Mouse (Mus musculus): ENCODE measurements around the gene Gstm1.
A peak's percentile ranks its signal among the peaks of the same experiment; 100 is the strongest.
"Not testable (repeated sequence)": the region's sequence is repeated elsewhere in the genome, so short reads cannot be mapped to it uniquely, and the experiment has no call there.

Gstm1 gene

DNA sequence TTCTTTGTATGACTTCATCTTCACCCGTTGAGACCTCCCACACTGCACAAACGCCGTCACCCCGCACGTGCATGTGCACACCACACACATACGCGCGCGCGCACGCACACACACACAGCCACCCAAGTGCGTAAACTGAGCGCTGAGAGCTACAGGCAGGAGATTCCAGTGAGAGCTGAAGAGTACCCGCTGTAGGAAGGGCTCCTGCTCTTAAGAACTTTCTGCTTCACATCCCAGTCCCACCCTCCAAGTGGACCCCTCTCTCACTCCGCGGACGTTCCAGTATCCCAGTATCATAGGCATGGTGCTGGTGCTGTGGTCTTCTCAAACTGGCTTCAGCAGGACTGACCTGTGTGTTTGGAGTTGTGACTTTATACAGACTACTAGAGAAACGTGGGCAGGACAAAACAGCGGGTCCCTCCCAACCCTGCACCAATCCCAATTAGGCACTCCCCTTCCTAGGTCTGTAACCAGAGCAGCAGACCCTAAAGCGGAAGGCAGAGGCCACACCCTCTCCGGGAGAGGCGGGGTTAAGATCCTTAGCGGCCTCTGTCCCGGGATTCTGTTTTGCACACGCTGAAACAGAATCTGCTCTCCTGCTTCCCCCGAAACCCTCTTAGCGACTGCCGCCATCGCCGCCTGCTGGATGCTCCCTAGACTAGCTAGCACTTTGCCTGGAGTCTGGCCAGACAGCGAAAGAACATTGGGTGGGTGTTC lies at the start of gene Gstm1:
Gene Gstm1 (minus strand): TSS at position 501 of the 717 bp plus-strand sequence.
- DNase-seq, result peak; percentile 97

DNA sequence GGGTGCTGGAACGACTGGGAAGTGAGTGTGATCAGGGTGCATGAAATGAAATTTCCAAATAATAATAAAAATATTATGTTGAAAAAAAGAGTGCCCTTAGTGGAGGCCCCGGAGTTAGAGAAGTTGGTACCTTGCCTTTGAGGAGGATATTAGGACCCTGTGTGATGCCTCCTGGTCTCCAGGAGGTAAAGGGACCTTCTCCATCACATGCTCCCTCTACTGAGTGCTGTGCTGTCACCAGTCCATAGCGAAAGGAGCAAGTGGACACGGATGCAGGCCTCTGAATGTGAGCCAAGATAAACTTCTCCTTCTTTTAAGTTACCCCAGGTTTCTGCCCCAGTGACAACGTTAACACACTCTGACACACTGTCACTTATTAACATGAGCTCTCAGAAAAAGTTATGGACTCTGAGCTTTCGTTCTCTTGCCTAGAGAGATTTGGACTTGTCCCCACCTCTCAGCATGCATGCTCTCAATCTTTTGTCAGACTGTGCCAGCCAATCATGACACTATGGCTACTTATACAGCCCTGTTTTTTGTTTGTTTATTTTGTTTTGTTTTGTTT lies 49.7 kb upstream of the Gstm1 start:
- no peak for DNase-seq

DNA sequence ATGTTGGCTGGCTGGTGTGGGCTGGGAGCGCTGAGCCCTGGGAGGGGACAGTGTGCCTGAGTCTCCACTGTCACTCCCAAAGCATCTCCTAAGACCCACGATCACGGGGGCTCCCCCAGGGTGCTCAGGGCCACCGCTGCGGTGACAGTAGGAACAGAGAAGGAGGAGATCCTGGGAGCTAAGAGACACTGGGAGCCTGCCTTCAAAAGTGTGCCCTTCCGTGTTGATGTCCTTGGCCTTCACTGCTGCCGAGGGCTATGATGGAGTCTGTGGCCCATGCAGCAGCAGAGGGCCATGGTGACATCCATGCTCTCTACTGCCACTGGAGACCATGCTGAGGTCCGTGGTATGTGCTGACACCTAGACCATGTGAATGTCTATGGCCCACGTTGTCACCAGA lies 47.8 kb upstream of the Gstm1 start:
- DNase-seq, result no peak

DNA sequence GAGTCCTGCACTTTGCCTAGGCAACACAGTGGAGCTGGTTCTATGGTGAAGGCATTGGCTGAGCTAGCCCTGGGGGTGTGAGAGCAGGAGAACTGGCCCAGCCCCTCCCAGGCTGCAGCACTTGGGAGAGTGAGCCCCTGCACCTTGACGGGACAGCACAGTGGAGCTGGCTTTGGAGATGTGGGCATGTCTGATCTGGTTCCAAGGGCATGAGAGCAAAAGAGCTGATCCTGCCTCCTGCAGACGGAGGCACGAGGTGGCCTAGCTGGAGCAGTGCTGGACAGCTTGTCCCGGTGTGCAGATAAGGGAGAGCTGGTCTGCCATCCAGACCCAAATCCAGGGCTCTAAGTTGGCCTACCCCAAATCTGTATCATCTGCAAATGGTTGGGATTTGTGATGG lies 46.9 kb upstream of the Gstm1 start:
- no peak for DNase-seq

DNA sequence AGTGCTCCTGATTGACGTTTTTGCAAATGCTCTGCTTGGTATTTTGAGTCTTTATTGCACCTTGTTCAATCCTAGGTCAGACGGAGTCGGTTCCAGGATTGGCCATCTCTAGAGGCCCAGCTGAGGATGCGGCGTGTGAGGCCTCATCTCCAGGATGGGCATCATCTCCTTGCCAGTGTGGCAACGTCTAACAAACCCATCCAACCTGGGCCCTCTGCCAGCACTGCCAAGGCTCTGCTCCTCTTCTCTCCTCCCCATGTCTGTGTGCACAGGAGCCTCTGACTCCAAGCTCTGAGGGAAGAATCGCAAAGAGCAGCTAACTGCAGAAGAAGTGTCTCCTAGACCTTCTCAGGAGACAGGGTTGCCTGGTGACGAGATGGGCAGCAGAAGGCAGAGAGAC lies 44.9 kb upstream of the Gstm1 start:
- no peak for DNase-seq

DNA sequence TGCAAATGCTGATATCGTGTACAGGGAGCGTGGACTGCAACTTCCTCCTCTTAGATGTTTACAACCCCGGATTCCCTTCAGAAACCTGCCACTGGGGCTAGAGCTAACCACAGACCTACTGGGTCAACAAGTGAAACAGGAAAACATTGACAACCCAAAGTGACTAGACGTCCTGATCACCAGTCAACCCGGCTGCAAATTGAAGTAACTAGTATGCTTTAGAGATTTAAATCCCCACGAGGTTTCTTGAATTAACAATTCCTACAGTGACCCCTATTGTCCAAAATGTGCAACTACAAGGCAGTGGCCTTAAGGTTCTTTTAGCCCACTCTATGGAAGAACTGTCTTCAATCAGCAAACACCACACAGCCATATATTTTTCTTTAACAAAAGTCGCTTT lies 43.6 kb upstream of the Gstm1 start:
- peak; percentile 87 for DNase-seq

GRCm38 (mm10) chr3:108050493-108050892 lies 32.7 kb upstream of the Gstm1 start:
- no peak for DNase-seq

DNA sequence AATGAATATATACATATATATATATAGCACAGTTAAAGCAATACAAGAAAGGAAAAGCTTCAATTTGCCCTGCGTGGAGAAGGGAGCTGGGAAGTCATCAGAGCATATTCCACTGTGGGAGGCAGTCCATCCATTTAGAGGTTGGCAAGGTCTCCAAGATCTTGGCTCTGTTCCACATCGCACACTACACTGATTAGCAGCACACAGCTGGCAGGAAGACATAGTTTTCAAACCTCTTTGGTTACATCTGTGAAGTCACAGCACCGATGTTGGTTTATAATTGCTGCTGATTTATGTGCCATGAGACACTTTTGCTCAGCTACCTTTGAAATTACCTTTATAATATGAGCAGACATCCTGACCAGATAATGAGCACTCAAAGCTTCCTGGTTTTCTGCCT lies 30.5 kb upstream of the Gstm1 start:
- no peak for DNase-seq

DNA sequence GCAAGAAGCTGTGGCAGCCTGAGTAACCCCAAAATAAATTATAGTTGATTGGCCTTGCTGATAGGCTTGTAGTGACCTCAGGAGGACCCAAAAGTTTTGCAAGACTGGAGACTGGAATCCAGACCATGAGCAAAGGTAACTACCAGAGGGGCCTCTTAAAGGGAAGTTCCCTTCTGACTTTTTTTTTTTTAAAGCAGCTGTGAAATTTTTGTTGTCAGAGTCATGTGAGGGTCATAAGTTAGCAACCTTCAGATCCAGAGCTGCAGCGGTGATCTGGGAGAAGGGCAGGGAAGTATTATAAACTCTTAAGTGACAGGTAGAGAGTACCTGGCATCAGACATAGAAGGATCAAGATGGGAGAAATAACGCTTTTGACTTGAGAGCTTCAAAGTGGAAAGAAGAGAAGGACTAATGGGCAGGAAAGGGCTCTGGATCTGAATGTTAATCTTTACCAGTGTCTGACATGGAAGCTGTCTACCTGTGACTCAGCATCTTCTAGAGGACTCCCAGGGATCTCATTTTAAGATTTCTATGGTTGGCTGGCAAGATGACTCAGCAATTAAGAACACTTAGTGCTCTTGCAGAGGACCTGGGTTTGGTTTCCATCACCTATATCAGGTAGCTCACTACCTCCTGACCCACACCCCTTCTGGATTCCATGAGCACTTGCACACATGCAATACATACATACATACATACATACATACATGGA lies 29.3 kb upstream of the Gstm1 start:
- DNase-seq, result no peak

- peak; percentile 87 for DNase-seq
These were observed 26.8 kb upstream of the Gstm1 start, which contains the start of gene Gstm4 for GRCm38 (mm10) chr3:108044394-108045140. Gstm4 (minus strand) TSS chr3:108044894.

DNA sequence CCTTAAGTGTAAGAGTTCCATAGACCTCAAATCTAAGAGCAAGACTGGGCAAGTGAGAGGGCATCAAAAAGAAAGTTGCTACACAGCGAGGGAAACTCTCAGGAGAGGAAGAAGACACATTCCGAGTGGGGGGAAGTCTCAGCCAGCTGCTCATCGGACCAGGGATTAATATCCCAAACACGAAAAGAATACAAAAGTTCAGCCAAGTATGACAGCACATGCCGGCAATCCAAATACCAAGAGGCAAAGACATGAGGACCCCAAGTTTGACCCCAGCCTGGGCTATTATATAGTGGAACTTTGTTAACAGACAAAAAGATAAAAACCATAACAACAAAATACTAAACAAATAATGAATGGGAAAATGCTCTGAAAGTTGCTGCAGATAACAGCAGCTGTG lies 15.4 kb upstream of the Gstm1 start:
- no peak for DNase-seq

DNA sequence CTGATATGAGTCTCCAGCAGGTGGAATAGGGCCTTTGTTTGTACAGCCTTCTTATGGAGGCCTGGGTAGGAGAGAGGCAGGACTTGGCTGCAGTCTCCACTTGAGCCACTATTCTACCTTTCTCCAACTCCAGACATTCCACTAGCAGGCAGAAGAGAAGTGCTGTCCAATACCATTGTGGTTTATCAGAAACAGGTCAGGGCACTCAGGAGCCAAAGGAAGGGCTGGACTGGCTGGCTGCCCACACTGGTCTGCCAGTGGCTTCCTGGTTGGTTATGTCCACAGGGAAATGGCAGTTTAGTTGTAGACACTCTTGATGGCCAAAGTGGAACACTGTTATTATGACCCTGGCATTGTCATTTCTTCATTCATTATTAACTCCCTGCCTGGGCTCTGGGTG lies 14.3 kb upstream of the Gstm1 start:
- DNase-seq, result no peak

DNA sequence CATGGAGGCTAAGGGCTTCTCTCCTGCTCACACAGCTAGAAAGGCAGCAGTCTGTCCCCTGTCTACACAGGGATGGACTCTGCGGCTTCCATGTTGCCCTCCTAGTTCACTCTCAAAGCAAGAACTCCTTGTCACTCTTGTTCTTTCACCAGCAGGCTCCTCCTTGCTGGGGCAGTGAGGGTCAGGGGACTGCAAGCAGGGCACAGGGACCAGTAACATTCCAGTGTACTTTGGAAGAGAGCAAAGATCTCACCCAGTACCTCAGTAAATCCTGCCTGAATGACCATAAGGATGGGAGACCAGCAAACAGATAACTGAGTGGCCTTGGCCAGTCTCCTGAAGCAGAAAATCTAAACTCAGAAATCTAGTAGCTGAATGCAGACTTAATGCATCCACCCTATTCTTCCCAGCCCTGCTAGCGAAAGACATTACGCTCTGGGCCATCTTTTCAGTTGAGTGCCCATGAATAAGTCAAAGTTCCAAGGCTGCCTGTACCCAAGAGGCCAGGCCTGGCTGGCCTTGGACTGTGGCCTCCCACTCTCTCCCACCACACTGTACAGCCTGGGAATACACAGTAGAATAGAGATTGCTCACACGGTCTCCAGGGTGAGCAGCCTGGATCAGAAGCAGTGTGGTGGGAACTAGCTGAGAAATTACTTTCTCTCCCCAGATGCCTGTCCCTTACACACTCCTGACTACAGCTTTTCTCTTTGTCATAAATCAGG lies 11.0 kb upstream of the Gstm1 start:
- DNase-seq, result peak; percentile 38

DNA sequence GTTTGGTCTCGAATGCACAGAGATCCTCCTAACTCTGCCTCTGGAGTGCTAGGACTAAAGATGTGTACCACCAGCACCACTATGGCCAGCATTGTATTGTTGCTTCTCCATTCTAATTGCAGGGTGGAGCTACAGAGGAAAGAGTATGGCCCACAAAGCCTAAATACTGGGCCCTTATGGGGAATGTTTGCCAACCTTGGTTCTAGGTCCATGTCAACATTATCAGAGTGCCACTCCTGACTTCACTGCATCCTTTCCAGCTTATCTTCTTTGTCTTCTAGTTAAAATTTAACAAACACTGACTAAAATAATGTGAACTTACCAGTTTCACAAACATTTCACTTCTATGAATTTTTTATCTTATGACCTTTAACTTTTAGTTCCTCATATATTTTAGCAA lies 8.8 kb upstream of the Gstm1 start:
- DNase-seq, result no peak

DNA sequence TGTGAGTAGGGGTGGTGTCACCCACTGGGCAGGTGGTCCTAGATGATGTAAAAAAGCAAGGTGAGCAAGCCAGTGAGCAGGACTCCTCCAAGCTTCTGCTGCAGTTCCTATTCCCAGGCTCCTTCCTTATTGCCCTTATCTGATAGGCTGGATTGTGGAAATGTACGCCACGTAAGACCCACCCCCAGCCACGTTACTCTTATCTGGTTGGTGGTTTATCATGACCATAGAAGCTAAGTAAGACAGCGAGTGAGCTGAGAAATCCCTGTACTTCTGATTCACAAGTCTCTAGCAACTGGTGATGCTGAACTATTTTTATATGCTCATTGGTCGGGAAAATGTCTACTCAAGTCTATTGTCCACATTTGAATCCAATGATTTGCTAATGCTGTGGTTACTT lies 8.3 kb upstream of the Gstm1 start:
- no peak for DNase-seq

DNA sequence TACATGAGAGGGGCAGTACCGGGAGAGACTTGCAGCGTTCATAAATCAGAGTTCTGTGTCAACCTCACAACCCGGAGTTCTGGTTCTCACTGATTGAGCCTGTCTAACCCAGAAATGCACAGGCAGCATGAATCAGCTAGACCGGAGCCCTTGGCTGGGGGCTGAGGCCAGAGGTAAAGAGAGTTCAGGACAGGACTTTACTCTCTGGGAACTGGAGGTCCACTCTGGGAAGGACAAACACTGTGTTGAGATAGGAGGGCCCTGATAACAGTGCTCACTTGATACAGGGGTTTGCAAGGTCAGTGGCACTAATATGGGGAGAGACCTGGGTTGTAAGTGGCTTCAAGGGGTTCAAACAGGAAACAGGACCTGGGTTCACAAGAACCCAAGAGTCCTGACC lies 7.5 kb upstream of the Gstm1 start:
- DNase-seq, result no peak

DNA sequence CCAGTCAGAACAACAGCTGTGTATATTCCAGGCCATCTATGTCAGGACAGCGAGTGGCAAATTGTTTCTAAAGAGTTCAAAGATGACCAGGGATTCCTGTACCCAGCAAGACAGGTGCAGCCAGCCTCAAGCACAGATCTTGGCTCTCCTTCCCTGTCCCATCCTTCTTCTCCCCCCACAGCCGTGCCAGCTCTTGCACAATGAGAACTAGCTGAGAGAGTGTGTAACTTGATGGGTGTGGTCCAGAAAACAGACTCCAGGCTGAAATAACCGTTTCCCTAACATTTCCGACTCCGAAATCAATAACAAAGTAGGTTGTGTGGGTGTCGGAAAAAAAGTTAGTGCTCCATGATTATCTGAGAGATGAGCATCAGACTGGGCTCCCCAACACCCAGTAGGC lies 4.9 kb upstream of the Gstm1 start:
- no peak for DNase-seq

- not testable (repeated sequence) for DNase-seq
These were observed 2.7 kb upstream of the Gstm1 start for GRCm38 (mm10) chr3:108020351-108021022.

- DNase-seq, result not testable (repeated sequence)
These were observed 1.5 kb upstream of the Gstm1 start for GRCm38 (mm10) chr3:108019226-108019625.

DNA sequence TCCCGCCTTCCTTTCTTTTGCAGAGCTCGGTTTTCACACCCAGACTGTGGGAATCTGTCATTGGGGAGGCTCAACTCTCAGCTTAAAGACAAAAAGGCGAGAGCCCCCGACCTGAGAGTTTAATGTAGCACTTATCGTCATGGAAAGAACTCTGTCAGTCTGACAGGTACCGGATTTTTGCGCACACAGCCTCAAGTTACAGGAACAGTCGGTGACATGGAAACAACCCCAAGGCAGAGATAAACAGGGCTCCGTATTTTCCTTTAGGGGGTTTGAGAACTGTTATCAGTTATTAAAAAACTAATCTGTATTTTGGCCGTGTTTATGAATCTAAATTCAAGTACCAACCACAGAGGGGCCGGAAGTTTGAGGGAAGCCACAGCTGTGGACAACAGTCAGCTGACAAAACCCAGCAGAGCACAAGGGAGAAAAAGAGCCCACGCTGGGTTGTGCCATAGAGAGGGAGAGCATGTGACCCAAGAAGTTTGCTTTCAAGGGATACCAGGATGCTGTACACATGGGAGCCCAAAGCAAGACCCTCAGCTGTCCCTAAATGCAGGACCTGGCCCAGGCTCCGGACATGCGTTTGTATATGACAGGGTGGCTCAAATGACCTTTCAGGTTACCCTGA lies 532 bp upstream of the Gstm1 start:
- no peak for DNase-seq

GRCm38 (mm10) chr3:108016468-108016867 lies 1.3 kb downstream of the Gstm1 start:
- not testable (repeated sequence) for DNase-seq

- no peak for DNase-seq
These were observed 2.8 kb downstream of the Gstm1 start for GRCm38 (mm10) chr3:108014974-108015346.
